Mouse (Mus musculus) adrenal gland, postnatal 14 days (tissue): ENCODE results near the gene Wasf2. TPM values are rescaled to one million over a fixed set of nuclear protein-coding genes. Genes with fewer than 3 reads are reported as not detected.

Experiments used
- DNase-seq: peaks from one replicate; pipeline ENCODE4 v3.0.0; 2021; ENCODE audit warnings: mixed read lengths
- total RNA-seq: library from RNA; stranded (reverse); gene quantifications from 2 replicates; pipeline ENCODE4 v1.2.3, GENCODE M21; 2021

The Wasf2 gene
- total RNA-seq, 1 experiment from 2014 or later = 117 TPM

DNA sequence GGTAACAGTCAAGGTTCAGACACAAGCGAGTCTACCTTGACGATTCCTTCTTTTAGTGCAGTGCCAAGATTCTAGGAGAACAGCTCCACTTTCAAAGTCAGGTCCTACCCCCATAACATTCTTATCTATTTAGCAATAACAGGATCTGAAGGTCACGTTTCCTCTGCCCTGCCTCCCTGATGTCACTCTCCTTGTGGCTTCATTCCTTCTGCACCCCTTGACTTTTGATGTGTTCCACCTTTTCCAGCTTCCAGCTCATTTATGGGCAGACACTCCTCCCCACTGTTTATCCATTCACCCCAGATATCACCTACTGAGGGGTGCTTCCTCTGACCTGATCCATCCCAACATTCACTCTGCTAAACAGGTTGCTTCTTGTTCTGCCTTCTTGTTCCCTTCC, 3.2 kb upstream of the Wasf2 start:
- no peak for DNase-seq

DNA sequence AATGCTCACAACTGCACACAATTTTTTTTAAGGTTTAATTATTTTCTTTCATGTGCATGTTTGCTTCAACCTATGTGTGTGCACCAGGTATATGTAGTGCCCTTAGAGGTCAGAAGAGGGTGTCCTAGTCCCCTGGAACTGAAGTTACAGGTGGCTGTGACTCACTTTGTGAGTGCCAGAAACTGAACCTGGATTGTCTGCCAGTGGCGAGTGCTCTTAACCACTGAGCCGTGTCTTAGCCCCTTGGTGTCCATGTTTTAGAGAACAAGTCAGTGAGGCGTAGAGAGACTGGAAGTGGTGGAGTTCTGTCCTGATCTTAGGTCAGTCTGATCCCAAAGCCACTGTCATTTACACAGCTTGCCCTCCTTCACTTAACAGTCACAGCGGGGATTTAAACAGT, 2.4 kb upstream of the Wasf2 start:
- no peak for DNase-seq

DNA sequence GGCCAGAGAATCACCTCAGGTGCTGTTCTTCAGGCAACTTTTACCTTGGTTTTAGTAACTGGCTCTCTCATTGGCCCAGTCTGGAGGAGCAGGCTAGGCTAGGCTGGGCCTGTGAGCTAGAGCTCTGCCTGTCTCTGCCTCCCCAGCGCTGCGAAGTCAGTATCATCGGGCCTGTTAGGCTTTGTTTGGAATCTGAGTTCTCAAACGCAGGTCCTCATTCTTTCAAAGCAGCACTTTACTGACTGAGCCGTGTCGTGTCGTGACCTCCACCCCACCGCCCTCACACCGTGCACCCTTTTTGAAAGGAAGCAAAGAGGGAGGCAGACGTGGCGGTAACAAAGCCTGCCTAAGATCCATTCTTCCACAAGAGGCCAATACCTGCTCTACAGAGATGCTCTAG, 914 bp upstream of the Wasf2 start:
- no peak for DNase-seq

DNA sequence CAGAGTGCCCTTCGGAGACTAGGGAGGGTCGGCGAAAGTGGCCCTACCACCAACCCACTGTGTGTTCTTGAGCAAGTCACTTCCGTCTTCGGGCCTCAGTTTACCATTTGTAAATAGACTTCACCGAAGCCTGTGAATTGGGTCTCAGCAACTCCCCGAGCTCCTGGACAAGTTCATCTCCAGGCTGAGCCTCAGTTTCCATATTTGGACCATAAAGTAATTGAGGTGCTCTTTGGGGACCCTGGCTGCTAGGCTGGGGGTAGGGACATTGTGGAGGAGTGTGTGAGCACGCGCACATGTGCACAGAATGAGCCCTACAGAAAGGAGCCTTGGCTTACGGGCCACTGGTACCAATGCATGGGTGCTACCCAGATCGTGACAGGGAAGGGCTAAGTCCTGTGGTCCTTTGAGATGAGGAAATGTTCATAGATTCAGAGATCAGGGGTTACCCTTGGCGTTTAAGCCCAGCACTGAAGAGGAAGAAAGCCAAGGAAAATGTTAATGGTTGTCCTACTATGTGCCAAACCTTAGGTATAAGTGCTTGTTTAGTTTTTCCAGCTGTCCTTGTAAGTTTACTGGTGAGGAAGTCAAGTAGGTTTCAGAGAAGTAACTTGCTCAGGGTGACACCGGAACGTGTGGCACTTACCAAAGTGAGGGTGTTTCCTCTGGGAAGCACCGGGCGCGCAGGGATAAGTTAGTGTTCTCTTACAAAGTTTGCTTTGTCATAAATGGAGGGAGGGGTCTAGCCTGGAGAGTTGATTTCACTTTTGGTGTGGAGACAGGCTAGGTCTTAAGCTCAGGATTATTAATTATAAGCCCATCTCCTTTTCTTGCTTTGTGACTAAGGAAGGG, 811 bp downstream of the Wasf2 start:
- DNase-seq = peak; percentile 43

DNA sequence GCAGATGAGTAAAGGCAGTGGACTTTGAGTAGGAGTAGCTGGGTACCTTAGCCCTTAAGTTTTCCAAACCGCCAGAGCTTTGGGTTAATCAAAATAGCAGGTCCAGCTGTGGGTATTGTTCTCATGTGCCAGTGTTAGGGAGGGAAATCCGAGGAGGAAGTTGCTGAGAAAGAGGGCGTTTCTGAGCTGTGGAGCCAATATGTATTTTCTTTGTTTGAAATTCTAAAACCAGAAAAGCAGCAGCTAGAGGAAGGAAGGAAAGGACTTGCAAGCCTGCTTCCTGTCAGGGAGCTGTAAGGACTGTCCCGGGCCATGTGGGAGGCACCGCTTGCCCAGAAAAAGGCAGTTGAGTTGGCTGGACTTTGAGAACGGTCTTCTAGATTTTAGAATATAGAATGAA, 1.7 kb downstream of the Wasf2 start:
- peak; percentile 57 for DNase-seq

DNA sequence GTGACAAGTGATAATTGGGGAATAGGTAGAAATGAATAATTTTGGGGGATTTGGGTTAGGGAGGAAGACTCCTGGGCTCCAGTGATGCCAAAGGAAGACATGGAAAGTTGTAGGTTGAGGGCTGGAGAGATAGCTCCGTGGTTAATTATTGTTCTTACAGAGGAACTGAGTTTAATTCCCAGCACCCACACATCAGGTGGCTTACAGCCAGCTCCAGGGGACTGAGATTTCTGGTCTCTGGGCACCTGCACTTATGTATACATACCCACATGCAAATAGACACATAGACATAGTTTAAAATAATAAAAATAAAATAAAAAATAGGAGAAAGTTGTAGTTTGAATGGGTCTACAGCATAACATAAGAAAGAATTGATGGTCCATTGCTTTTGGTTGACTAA, 6.6 kb downstream of the Wasf2 start:
- DNase-seq = no peak

DNA sequence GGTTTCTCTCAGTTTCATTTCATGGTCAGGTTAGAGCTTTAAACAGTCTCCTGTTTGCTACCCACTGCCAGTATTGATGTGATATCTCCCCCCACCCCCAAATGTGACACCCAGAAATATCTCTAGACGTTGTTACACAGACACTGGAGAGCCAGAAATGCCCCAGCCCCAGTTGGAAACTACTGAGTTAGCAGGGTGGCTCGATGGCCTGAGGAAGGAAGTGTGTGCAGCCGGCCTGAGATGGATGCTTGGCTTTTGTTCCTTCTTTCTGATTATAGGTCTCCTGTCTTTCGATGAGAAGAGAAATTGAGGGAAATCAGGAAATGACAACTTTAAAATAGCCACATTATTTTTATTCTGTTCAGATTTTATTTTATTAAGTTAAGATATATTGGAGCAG, 8.7 kb downstream of the Wasf2 start:
- DNase-seq = no peak

DNA sequence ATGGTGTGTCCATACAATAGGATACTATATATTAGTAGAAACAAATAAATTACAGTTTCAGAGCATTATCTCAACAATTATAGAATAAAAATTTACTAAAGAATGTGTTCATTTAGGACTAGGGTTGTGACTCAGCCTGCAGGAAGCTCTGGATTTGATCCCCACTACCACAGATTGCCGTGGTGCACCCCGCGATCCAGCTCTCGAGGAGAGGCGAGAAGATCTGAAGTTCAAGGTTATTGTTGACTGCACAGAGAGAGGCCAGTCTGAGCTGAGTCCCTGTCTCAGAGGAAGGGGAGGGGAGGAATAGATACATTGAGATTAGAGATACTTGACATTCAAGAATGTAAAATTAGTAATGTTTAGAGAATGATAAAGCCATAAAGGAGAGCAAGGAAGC, 24.7 kb downstream of the Wasf2 start:
- DNase-seq = peak; percentile 38

DNA sequence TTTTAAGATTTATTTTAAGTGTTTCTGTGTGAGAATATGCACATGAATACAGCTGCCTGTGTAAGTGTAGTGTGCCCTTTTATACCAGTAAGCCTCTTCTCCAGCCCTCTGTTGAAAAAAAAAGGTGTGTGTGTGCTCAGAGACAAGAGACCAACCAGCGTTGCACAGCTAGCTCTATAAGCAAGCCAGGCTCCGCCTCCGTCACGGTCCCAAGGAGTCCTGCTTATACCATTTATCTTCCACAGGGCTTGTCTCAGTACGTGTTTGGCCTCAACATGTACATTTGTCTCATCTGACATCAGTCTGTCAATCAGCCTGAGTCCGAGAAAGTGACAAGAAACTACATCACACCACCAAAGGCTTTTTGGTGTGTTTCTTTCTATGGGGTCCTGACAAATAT, 25.4 kb downstream of the Wasf2 start:
- DNase-seq = no peak

DNA sequence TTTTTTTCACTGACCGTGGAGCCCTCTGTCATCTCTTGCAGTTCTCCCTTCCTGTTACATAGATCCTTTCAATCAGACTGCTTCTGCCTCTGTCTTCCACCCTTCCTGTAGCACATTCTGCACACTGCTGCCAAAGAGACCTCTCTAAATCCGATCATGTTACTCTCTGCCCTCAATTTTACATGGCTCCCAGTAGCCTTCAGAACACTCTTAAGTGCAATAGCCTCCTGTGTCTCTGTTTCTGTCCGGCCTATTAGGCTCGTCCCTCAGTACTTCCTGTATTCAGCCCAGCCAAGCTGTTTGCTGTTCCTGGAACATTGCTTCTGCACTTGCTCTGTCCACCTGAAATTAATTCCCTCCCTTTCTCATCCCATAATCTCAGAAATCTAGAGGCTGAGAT, 26.1 kb downstream of the Wasf2 start:
- DNase-seq = no peak

DNA sequence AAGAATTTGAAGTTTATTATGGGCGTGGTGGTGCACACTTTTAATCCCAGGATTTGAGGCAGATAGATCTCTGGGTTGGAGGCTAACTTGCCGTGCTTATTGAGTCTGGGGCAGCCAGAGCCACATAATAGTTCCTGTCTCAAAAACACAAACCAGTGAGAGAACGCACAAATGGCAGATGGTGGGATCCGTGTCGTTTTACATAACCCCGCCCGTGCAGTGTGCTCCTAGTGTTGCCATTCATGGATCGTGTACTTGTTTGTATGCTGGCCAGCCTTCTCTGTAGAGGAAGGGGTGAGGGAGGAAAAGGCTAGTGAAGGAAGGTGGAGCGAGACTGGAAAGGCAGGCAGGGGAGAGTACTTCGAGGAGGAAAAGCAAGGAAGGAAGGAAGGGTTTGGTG, 26.5 kb downstream of the Wasf2 start:
- DNase-seq = no peak

DNA sequence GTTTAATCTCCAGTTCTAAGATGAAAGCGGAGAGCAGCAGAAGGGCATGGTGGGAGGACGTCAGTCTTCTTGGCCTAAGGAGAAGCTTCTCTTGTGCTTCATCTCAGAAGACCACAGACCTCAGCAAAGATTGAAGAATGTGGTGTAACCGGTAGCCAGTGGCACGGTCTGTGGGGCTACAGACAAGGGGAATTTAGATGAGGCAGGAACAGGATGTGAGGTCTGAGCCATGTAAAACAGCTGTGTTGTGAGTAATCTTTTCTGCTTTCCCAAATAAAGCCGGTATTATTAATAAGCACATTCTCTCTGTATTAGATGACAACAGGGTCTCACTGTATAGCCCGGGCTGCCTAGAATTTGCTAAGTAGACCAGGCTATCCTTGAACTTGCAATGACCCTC, 28.8 kb downstream of the Wasf2 start:
- no peak for DNase-seq

DNA sequence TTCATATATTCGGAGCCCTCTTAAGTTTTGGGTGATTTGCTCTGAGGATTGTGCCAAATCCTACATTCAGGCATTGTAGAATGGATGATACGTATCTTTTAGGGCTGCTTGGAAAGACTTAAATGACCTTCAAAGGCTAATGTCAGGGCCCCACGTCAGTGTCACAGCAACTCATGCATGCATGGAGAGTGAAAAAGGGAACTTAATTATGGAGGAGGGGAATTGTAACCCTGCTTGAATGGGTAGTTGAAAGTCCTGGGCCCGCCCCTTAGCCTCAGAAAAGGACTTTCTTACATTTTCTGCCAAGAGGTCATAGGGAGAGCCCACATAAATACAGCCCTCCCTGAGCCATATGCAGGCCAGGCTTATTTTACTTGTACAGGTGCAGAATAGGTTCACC, 29.3 kb downstream of the Wasf2 start:
- DNase-seq = peak; percentile 51

DNA sequence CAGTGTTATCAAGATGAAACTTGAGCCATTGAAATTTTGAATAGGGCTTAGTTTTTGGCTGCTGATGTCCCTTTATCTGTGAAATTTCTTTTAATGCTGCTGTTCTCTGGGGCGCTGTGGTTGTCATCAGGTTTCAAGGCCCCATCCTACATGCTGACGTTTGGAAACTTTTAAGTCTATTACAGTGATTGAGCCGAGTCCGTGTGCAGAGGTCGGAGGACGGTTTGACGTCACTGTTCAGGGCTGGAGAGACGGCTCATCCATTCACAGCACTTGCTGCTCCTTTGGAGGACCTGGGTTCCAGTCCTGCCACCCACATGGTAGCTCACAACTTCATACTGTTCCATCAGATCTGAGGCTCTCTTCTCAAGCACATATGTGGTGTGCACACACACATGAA, 29.9 kb downstream of the Wasf2 start:
- DNase-seq = no peak

DNA sequence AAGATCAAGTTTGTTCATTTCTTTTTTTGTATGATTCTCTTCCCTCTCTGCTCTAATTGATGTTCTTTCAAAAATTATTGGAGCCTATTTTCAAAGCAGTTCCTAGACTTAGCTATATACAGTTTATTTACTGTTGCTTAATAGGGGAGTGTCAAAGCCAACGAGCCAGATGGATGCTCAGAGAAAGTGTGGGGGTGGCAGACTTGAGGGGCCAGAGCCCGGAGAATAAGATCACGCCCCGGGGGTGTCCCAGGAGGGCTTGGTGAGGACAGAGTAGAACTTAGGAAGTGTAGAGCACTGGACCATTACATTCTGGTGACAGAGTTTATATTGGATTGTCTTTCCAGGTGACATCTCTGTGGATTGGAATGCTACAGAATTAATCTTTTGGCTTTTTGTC, 30.5 kb downstream of the Wasf2 start:
- DNase-seq = no peak

DNA sequence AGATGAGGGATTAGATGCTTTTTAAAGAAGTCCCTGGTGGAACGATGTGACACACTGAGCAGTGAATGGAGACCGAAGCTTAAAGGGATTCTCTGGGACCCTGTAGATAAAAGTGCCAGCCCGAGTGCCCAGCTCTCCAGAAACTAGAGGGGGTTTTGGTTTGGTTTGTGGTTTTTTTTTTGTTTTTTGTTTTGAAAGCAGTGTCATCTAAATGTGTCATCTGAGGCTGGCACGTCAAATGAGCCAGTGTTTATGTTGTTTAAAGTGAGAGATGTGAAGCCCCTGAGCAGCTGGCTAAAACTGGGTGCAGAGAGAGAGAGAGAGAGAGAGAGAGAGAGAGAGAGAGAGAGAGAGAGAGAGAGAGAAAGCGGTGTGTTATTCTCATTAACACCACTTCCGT, 31.9 kb downstream of the Wasf2 start:
- DNase-seq = no peak

DNA sequence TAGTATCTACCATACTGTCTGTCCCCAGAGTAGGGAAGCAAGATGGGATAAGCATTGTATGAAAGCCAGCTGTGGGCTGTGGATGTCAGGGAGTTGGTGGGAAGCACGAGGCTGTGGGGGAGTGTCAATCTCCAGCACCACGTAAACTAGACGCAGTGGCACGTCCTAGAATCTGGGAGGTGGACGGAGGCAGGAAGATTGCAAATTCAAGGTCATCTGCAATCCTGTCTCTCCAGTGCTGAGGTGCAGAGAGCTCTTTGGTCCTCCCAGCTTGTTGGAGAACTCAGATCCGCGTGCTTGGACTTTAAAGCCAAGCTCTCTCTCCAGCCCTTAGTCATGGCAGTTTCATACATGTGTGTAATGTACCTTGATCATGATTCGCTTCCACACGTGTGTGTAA, 36.5 kb downstream of the Wasf2 start:
- DNase-seq = no peak

DNA sequence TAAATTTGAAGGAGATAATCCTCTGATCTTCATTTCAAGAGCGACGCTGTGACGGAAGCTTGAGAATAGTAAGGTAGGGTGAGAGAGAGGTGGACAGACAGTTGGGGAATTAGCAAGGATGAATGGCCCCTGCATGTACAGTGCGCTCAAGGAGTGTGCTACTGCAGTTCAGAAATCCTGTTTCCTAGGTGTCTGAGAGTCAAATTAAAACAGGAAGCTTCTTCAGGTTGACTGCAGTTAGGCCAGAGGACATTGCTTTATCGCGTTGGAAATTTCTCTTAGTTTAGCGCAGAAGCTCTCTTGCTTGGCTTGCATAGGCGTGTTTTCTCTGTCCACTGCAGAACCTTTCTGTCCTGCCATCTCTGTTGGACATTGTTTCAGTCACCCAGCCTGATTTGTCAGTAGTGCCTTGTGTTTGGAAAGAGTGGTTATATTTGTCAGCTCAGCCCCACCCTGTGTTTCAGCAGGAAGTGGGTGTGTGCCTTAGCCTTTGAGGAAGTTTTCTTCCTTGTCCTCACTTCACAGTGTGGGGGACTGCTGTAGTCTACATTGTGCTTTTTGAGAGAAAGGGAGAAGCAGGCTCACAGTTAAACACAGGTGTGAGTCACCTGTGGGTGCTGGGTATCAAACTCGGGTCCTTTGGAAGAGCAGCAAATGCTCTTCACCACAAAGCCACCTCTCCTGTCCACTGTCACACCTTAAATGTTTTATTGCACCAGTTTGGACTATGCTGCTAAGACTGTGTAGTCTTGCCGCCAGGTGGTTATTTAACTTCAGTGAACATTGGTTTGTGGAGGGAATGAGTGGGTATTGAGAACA, 39.1 kb downstream of the Wasf2 start:
- peak; percentile 25 for DNase-seq

DNA sequence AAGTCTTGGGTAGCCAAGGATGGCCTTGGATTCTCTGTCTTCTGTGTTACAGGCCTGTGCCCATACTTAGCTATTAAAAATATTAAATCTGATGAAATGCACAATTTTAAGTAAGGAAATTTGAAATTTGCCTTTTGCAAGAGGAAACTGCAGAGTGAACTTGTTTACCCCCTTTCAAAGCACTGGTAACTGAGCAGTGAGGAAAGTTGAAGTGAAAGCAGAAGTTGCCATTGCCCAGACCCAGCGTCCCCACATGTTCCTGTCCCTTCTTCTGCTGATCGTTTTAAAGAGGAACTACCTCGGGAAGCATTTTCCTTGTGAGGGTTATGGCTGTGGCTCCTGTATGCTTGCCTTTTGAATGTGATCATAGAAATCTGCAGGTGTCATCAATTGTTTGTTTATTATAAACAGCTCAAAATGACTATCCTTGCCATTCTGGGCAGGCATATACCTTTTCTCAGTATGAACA, 39.8 kb downstream of the Wasf2 start:
- DNase-seq = no peak

DNA sequence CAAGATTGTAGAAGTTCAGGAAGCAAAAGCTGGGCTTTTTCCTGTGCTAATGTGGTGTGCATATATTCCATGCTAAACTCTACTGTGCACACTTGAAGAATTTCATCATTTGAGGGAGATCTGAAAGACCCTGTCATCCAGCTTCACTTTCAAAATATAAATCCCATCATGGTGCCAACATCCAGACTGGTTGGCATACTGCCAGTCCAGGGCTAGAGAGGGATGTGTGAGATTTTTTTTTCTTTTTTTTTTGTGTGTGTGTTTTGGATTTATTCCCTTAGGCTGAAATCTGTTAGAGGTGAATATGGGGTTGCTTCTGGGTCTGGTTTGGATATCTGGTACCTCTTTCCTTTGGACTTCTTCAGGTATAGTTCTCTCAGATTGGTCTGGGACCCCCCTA, 40.3 kb downstream of the Wasf2 start:
- DNase-seq = no peak

DNA sequence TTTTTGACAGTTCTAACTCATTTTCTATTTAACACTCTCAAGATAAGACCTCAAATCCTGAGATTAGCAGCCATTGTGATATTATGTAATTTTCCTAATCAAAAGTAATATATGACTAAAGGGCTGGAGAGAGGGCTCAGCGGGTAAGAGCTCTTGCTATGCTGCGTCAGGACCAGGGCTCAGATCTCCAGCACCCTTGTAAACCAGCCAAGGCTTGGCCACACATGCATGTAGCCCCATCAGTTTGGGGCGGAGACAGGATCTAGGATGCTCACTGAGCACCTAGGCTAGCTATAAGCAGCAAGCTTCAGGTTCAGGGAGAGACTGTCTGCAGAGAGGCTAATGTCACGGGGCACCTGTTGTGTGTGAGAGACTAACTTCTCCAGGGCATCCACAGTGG, 42.1 kb downstream of the Wasf2 start:
- no peak for DNase-seq

DNA sequence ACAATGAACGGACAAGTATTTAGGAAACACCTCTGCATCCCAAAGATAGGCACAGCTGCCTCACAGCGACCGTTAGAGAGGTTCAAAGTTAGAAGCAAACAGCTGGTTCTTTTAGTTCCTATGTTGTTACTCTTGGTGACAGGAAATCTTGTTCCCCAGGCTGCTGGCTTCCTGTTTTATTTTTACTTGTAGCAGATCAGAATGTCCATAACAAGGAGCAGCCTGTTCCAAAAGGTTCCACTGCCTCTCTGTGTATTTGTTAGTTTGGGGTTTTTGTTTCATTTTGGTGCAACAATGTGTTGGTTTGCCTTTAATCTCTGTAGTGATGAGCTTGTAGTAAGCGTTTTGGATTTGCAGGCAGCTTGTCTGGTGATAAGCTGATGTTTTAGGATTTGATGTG, 44.1 kb downstream of the Wasf2 start:
- DNase-seq = no peak

DNA sequence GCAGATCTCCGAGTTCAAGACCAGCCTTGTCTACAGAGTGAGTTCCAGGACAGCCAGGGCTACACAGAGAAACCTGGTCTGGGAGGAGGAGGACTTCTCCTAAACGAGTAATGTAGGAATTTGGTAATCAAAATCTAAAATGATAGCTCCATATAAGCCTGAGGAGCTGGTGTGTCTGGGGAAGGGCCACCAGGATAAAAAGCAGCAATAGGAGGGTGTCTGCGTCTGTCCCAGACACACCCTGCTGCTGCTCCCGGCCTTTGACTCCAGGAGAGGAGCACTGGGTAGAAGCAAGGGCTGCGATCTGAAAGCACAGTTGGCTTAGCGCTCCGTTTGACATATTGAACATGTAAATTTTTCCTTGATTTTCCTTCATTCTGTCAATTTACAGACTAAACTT, 45.0 kb downstream of the Wasf2 start:
- DNase-seq = no peak
